Comparison of ENCODE assay signal across 20 mouse cellular contexts in genomic region chr14:102138936-102139335, GRCm38 (mm10).
"Had no signal": no experiment of that assay in that cellular context is flagged by ENCODE, and none has a peak within 500 bp of the region (broad histone marks: within the 10 kb centered on the region; RNA-seq: fewer than 3 reads in every experiment).

No protein-coding gene starts in this region.

- DNase-seq: kidney, adult 11 months; kidney, adult 8-10 months; kidney, postnatal 14 days; kidney, postnatal 4 days; left cerebral cortex, postnatal 4 days; liver, postnatal 0 days; lung, embryonic 14.5 days; retina, postnatal 1 day; thymus, postnatal 36 days had no signal

- ATAC-seq: intestine, embryonic 15.5 days; liver, postnatal 0 days; lung, postnatal 0 days; midbrain, embryonic 15.5 days had no signal

- H3K27ac ChIP-seq: intestine, embryonic 15.5 days; limb, embryonic 12.5 days; limb, embryonic 15.5 days; liver, embryonic 14.5 days; macrophage; midbrain, embryonic 12.5 days; midbrain, embryonic 15.5 days; neural tube, embryonic 13.5 days; stomach, postnatal 0 days had no signal

- H3K4me3 ChIP-seq: intestine, embryonic 15.5 days; limb, embryonic 12.5 days; limb, embryonic 15.5 days; midbrain, embryonic 12.5 days; midbrain, embryonic 15.5 days; myocyte; neural tube, embryonic 13.5 days had no signal
